Mouse (Mus musculus) embryo, embryonic 9.5 days (tissue): Measurements from ENCODE around the gene Srf.
A peak's percentile ranks its signal among the peaks of the same experiment; 100 is the strongest.
"Not testable (repeated sequence)": the region's sequence is repeated elsewhere in the genome, so short reads cannot be mapped to it uniquely, and the experiment has no call there.

Experiments
- DNase-seq: peaks from one replicate; pipeline ENCODE4 v3.0.0-alpha.2; 2017; ENCODE audit errors: extremely low spot score

The Srf gene

DNA sequence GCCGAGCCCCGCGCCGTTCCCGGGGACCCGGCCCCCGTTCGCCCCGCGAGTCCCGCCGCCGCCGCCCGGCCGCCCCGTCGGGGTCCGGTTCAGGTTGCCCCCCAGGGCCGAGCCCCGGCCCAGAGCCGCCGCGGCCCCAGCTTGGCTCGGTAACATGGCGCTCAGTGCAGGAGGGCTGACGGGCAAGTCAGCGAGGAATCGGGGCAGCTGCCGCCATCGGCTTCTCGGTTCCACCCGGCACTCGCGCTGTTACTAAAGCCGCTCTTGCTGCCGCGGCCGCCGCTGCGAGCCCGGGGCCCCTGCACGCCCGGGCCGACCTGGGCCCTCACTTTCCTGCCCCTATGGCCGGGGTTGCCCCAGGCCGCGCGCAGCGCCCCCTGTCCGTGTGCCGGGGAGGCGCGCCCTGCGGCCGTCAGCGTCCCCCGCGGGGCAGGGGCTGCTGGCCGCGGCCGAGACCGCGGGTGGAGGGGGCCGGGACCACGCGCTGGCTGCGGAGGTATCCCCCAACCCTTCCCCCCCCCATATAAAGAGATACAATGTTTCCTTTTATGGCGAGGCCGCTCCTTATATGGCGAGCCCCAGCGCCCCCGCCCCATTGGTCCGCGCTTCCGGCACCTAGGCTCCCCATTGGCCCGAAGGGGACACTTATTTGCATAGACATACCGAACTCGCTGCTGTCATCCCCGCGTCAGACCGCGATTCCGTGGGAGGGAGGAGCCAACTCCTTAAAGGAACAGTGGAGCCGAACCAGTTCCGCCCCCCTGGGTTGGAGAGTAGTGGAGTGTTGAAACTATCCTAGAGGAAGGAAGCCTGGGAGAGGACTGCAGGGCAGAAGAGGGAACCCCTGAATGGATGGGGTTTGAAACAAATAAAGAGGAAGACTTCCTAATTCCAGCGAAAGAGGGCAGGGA, at the start of gene Srf:
Gene Srf, minus strand, starts transcription at position 503 of the 911 bp plus-strand sequence.
- peak; percentile 95 for DNase-seq

DNA sequence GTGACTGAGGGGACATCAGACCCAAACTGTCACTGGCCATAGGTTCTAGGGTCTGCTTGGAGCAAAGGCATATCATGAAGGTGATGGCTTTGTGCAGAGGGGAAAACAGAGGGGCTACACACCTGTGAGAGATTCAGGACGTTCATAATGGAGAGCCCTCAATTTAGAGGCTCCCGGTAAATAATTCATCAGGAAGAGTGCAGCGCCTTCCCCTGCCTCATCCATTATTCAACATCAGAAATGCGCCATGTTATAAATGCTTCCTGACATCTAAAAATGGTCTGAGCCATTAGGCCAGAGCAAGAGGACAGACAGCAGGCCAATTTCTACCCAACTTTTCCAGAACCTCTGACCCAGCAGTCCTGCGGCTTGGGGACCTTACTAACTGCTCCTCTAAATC, 49.2 kb upstream of the Srf start:
- DNase-seq: no peak

DNA sequence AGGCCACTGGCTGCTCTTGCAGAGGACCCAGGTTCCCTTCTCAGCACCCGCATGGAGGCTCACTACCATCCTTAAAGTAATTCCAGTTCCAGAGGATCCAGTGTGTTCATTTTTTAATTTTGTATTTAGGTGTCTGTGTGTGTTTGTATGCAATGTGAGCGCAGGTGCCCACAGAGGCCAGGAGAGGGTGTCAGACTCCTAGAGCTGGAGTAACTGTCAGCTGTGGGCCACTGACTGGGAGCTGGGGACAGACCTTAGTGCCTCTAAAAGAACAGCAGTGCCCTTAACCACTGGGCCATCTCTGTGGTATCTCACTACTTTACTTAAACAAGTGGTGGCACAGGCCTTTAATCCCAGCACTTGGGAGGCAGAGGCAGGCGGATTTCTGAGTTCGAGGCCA, 47.3 kb upstream of the Srf start:
- no peak for DNase-seq

DNA sequence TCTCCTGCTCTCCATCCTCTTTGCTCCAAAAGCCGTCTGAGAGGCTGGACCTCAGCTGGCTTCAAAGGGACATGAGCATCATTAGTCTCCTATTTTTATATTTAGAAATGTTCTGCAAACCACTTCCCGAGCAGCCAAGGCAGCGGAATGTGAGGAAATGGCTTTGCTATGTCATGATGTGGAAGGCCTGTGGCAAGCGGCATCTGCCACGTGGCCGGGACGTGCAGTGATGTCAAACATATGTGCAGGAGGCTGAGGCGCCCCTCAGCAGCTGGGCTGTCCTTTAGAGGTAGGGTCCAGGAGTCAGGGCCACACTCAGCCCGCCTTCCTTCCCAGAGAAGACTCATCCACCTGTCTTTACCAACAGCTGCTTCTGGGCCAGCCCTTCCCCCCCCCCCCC, 46.2 kb upstream of the Srf start:
- DNase-seq: no peak

DNA sequence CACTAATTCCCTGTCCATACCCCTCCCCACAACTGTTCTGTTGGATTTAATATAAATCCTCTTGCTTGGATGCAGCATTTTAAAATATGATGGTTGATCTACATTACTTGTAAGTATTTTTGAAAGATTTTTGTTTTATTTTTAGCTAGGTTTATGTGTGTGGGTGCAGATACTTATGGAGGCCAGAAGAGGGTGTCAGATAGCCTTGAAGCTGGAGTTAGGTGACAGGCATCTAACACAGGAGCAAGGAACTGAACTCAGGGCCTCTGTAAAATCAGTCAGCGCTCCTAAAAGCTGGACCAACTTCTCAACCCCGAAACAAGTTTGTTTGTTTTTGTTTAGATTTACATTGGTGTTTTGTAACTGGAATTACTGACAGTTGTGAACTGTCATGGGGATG, 44.6 kb upstream of the Srf start:
- DNase-seq: no peak

DNA sequence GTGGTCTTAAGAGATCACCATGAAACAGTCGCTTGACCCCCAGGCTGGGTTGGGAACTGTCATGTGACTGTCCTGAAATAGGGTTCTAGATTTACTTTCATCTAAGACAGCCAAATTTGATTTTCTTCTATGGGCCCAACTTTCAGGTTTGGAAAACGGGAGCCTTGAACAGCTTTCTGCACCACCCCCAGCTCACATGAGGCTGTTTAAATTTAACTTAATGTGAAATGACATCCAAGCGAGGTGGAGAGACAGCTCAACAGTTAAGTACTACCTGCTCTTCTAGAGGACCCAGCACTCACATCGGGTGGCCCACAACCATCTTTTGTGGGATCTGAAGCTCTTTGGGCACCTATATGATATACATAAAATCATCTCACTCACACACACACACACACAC, 43.0 kb upstream of the Srf start:
- DNase-seq: no peak

DNA sequence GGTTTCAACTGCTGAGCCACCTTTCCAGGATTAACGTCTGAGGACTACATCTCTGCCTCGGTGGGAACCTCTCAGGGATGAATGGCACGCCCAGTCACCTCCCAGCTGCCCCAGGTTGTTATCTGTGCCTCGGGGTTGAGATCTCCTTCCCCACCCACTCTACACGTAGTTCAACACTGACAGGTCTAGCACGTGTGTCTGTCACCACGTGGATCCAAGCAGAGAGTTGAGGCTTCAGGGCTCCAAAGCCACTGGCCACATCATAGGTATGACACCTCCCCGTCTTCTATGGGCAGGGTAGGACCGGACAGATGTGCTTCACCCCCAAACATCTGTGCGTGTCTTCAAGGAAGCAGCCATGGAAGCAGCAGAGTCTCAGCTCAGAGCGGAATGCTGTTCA, 42.0 kb upstream of the Srf start:
- no peak for DNase-seq

DNA sequence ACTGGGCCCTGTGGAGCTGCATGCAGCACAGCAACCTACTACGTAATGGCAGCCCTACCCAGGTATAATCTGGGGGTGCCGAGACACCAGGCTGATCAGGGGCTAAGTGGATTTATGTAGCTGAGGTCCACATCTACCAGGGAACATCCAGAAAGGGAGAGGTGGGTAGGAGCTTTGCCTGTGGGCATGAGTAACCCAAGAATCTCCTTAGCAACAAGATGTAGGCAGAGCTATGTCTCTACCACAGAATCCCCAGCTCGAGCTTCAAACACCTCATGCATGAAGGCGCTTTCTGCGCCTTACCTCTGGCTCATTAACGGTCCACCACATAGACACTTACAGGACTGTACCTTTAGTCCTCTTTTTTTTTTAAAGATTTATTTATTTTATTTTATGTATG, 39.4 kb upstream of the Srf start:
- DNase-seq: no peak

DNA sequence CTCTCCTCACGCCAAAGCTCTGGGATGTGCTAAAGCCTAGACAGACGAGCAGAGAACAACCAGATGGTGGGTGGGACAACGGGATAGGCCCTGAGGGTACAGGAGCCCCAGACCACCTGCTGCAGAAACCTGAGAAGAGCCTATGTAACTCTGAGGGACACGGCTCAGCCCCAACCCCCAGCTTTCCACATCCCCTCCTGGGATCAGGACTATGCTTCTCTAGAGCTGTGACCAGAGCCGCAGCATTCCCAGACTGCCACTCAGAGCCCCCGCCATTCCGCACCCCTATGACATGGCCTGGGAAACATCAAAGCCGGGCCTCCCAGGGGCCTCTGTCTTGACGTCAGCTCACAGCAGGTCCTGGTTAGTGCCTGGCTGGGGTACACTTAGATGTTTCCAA, 38.6 kb upstream of the Srf start:
- no peak for DNase-seq

DNA sequence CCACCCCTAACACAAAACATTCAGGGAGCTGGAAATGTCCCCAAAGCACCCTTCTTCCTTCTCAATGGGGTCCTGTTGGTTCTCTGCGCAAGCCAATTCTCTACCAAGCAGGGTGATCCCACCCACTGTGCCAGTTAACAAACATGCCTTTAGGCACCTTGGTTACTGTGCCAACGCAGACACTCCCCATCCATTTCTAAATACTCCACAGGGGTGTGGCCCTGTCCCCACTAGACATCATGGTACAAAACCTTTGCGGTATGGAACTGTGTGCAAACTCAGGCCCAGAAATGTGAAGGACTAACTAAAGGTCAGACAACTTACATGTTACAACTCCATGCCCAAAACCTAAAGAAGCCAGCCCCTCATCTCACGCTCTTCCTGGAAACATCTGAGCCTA, 37.1 kb upstream of the Srf start:
- DNase-seq: no peak

DNA sequence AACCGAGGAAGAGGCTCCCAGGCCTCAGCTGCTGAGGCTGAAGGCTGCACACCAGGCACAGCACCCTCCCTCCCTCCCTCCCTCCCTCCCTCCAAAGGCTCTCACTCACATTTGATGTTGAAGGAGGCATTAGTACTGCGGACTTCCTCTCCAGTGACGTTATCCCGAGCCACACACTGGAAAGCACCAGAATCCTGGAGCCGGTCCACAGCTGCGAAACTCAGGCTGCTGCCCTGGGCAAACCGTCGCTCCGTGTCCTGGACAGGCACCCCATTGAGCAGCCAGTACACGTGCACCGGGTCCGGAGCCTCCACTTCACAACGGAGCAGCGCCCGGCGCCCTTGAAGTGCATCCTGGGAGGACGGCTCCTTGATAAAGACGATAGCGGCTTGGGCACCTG, 35.4 kb upstream of the Srf start:
- no peak for DNase-seq

DNA sequence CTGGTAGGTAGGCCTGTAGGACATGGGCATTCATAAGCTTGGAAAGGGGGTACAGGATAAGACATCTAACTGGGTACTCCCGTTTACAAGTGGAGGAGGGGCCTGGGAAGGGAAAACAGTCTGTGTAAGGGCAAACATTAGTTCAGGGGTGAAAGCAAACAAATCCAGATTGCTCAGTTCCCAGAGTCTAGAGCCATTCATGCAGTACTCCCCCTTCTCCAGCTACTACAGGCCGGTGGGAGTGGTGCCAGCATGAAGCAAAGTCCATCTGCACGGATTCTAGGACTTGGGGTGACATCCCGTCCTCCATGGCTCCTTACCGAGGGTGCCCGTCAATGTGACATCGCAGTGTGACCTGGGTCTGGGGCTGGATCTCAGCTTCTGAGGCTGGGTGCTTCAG, 34.5 kb upstream of the Srf start:
- DNase-seq: no peak

DNA sequence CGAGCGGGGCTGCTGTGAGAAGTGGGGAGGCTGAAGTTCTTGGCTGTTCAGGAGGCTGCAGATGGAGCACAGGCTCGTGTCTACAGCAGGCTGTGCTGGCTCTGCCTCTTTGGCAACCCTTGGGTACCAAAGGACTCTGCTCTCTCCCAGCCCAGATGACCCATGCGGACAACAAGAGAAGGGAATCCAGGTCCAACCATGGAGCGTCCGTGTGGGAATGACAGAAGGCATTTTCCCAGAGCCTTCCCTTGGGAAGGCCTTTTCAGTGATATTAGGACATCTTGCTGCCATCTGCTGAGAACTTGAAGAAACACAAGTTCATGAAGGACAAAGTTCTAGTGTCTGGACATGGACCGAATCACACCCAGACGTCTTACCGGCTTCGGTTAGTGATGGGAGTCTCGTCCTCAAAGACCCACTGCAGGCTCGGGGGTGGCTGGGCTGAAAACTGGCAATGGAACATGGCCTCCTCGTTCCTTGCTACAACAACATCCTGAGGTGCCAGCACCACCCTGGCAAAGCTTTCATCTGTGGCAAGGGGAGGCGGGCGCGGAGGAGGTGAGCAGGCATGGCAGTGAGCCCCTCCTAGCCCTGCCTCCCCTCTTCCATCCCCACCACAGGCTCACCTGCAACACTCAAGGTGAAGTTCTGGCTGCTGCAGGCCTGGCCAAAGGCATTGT, 33.8 kb upstream of the Srf start:
- no peak for DNase-seq

DNA sequence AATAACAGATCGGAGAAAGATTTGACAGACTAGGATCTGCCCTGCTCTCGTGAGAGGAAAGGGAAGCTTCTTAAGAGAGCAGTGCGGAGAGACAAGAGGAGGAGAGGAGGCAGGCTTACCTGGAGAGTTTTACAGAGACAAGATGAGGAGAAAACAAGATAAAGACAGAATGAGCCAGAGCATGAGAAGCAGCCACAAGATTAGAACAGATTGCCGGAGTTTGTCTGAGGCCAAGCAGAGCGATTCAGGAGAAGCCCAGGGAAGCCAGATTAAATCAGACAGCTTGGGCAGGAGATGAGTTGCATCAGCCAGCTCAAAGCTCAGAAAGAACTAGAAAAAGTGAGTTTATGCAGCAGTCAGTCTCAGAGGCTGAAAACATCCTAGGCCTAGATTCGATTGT, 32.9 kb upstream of the Srf start:
- no peak for DNase-seq

DNA sequence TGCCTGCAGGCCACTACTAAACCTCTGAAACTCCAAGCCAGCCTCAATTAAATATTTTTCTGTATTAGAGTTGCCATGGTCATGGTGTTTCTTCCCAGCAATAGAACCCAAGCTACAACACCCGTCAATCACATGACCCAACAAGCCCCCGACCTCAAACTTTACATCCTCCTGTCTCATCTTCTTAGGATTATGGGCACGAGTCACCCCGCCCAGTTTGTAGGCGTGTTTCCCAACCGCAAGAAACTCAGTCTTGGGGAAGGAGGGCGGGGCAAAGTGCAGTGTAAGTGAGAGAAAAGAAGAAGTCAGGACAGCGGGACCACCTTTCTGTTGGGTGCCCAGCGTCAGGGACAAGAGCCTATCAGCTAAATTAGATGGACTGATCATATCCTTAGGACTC, 32.2 kb upstream of the Srf start:
- DNase-seq: no peak

DNA sequence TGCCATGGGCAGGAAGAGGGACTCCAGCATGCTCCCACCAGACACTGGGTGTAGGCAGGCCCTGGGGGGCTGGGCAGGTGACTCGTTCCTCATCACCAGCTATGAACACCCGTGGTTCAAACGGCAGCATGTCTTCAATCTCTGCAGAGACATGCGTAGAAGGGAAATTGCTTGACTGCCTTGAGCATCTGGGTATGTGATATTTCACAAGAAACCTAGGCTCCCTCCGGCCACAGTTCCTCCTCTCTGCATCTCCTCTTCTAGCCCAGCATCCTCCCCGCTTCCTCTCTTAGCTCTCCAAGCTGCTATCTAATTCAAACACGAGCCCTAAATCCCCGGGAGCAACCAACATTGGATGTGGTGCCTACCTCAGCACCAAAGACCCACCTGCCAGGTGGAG, 30.4 kb upstream of the Srf start:
- DNase-seq: no peak

DNA sequence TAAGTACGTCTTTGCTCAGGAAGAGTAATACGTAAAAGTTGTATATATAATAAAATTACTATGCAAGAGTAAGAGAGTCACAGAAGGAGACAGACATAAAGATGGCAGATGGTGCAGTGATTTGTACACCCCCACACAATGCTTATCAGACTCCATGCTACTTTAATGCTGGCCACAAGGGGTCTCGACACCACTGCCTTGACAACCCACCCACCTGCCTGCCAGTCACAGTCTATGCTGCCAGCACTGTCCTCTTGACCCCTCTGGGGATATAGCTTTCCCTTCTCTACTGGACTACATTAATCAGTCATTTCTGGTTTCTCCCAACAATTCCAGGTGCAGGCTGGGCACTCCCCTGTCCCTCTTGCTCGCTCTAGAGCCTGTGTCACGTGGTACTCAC, 22.7 kb upstream of the Srf start:
- no peak for DNase-seq

DNA sequence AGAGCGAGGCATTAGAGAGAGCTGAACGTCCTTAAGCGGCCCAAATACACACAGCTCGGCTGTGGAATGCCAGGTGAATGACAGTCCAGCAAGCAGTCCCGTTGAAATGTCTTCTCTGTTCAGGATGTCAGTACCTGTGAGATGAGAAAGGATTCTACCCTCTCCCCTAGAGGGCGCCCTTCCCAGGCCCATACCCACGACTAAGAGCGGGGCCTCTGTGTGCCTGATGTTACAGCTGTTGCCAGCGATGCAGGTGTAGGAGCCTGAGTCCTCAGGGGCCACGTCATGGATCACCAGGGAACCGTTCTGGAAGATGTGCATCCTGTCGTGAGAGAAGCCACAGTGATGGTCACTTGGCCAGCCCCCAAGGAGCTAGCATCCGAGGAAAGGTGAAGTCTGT, 20.1 kb upstream of the Srf start:
- no peak for DNase-seq

DNA sequence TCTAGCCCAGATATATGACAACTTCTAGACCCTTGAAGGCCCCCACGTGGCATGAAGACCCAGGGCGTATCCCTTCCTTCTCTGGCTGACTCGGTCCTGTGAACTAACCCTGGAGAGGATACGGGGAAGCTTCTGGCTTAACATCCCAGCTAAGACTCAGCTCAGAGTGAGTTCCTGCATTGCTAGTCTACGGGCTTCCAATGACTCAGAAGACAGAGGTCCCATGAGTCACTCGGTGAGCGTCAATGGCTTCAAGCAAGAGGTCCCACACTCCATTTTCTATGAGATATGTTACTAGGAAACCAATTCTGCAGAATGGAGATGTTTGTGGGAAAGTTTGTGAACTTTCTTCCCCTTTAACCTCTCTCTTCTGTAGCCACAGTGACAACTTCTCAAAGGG, 18.6 kb upstream of the Srf start:
- no peak for DNase-seq

DNA sequence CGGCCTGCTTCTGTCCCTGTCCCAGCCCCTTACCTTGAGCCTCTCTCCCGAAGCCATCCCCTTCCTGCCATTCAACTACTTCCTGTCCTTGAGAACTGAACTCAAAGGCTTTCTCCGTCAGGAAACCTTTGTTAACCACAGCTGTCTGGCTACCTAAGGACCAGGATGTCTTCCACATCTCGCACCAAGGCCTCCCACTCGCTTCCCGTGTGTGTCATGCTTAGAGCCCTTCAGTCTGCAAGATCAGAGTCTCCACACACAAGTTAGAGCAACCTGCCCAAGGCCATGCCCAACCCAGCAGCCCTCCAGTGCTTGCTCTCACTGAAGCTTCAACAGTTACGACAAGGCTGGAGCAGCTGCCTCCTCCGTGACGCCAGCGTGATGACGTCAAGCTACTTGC, 15.0 kb upstream of the Srf start:
- DNase-seq: no peak

DNA sequence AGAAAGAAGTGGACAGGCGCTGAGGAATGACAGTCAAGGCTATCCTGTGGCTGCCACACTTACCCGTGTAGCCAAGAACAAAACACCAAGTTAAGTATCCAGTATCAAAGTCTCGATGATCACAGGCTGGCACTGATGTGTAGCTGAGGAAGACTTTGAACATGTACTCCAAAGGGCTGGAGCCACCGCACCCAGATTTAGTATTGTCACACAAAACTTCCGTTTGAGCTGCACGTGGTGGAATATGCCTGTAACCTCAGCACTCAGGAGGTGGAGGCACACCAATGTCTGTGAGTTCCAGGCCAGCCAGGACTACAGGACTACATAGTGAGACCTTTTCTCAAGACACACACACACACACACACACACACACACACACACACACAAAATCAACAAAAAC, 3.2 kb upstream of the Srf start:
- DNase-seq: no peak

DNA sequence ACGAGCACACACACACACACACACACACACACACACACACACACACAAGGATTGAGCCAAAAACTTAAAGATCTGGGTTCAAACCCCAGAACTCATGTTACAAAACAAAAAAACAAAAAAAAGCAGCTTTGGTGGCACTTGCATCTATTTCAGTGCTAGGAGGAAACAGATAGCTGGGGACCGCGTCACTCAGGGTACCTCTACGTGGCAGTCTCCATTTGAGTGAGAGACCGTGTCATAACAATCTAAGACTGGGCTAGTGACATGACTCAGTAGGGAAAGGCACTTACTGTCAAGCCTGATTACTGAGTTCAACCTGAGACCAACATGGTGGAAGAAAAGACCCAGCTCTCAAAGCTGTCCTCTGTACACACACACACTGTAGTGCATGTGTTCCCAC, 2.2 kb upstream of the Srf start:
- no peak for DNase-seq

DNA sequence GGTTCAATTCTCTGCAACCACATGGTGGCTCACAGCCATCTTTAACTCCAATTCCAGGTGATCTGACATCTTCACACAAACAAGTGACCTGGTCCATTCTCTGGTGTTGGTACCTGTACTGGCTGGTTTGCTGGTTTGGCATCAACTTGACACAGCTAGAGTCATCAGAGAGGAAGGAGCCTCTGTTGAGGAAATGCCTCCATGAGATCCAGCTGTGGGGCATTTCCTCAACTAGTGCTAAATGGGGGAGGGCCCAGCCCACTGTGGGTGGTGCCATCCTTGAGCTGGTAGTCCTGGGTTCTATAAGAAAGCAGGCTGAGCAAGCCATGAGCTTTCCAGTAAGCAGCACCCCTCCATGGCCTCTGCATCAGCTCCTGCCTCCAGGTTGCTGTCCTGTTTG, 1.3 kb upstream of the Srf start:
- DNase-seq: not testable (repeated sequence)

DNA sequence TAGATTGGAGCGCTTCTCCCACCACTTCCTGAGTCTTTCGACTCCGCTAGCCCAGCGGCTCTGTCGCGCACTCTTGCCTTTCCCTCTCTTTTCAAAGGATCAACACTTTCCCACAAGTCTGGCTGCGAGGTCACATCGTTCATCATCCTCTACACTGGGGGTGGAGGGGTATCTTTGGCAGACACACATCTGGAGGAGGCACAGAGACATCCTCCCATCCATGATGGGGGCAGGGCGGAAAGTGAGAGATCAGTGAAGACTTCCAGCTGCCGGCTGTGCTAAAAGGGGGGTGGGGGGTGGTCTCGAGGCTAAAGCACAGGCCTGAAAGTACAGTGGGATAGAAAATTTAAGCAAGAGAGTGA, 590 bp upstream of the Srf start:
- peak; percentile 76 for DNase-seq
